8 mouse cellular contexts compared by ENCODE assay signal in genomic region chr7:64357405-64357804, GRCm38 (mm10). TPM values are rescaled to one million over a fixed set of nuclear protein-coding genes. Genes with fewer than 3 reads are reported as not detected.
DNase-seq lines count a peak whose midpoint lies in the region; ATAC-seq and TF ChIP-seq lines count a peak whose summit lies in the region.

No protein-coding gene starts in this region.

- peak; percentile 12 to 21 for DNase-seq in spleen, adult 18-20 months
- DNase-seq in spleen, adult 12 weeks (ENCODE audit: low spot score): no peak
- peak; percentile 50 to 67 for DNase-seq in frontal cortex, adult 2 months (ENCODE audit: extremely low spot score in 1 of 2, low spot score in 1 of 2)
- peak; percentile 66 to 75 for DNase-seq in layer of hippocampus, adult 2 months (ENCODE audit: low spot score in 2 of 2)
- peak; percentile 91 for DNase-seq in lung, postnatal 25 days (ENCODE audit: low spot score)
- DNase-seq in midbrain, embryonic 11.5 days (ENCODE audit: low spot score, missing footprints): no peak
- no peak for DNase-seq in midbrain, embryonic 14.5 days
- DNase-seq in T-cell, adult 2 months (ENCODE audit: low spot score): no peak

- H3K4me1 ChIP-seq in midbrain, embryonic 11.5 days (ENCODE audit: control insufficient read depth, insufficient read depth, low read length): peaks cover 5% of the 10 kb centered on the region; the same call in 1 of the 2 replicates
- H3K4me1 ChIP-seq in midbrain, embryonic 14.5 days (ENCODE audit: control insufficient read depth, insufficient read depth, low read length): no peaks in the 10 kb centered on the region

- H3K9me3 ChIP-seq in midbrain, embryonic 11.5 days (ENCODE audit: control insufficient read depth, low read length): no peaks in the 10 kb centered on the region
- H3K9me3 ChIP-seq in midbrain, embryonic 14.5 days (ENCODE audit: control insufficient read depth, low read length): no peaks in the 10 kb centered on the region

- ATAC-seq in midbrain, embryonic 11.5 days (ENCODE audit: low FRiP score): no peak
- ATAC-seq in midbrain, embryonic 14.5 days (ENCODE audit: low FRiP score, low TSS enrichment): no peak

- H3K27me3 ChIP-seq in midbrain, embryonic 11.5 days (ENCODE audit: control insufficient read depth, insufficient read depth, low read length): no peaks in the 10 kb centered on the region
- H3K27me3 ChIP-seq in midbrain, embryonic 14.5 days (ENCODE audit: control insufficient read depth, insufficient read depth, low read length): no peaks in the 10 kb centered on the region

- H3K9ac ChIP-seq in midbrain, embryonic 11.5 days (ENCODE audit: low read length): no peak overlapping the region
- H3K9ac ChIP-seq in midbrain, embryonic 14.5 days (replicated peaks; ENCODE audit: low read length): no peak overlapping the region

- H3K4me2 ChIP-seq in midbrain, embryonic 11.5 days: no peak overlapping the region
- H3K4me2 ChIP-seq in midbrain, embryonic 14.5 days (ENCODE audit: low read length): no peak overlapping the region

- peaks cover 8% of the 10 kb centered on the region for H3K36me3 ChIP-seq in midbrain, embryonic 11.5 days (ENCODE audit: control insufficient read depth, insufficient read depth, low read length)
- peaks cover 39% of the 10 kb centered on the region for H3K36me3 ChIP-seq in midbrain, embryonic 14.5 days (ENCODE audit: control insufficient read depth, insufficient read depth, low read length)

- peak overlapping the region; percentile 91 for H3K27ac ChIP-seq in layer of hippocampus, adult 2 months
- no peak overlapping the region for H3K27ac ChIP-seq in midbrain, embryonic 11.5 days (ENCODE audit: low read depth, low read length)
- no peak overlapping the region for H3K27ac ChIP-seq in midbrain, embryonic 14.5 days (replicated peaks; ENCODE audit: low read depth, low read length)

- H3K4me3 ChIP-seq in layer of hippocampus, adult 2 months: peak overlapping the region; percentile 17; the same call in 1 of the 2 replicates
- H3K4me3 ChIP-seq in midbrain, embryonic 11.5 days (ENCODE audit: low read depth, low read length): no peak overlapping the region
- H3K4me3 ChIP-seq in midbrain, embryonic 14.5 days (replicated peaks; ENCODE audit: low read depth, low read length): no peak overlapping the region

- TF ChIP-seq CTCF in layer of hippocampus, adult 2 months (conservative IDR thresholded peaks at IDR 0.05): no peak

- WGBS in midbrain, embryonic 11.5 days: 89% methylated on average over 9 of the region's 9 CpGs
- WGBS in midbrain, embryonic 14.5 days: 88% methylated on average over 9 of the region's 9 CpGs

RNA-seq across cellular contexts. Expression of gene Fan1, which starts 16.5 kb away (rescaled TPM):
- 3.4 and 4.2 TPM in 2 replicates for polyA plus RNA-seq in frontal cortex, adult 2 months (2012; rRNA removed)
- total RNA-seq in layer of hippocampus, adult 2 months (2021): 10 to 100 TPM; 13.3 to 14.0 TPM
- polyA plus RNA-seq in midbrain, embryonic 11.5 days (2014; fragmentation: Nextera tagmentation; extraction: Ambion mirVana): 5.8 and 6.8 TPM in 2 replicates
- polyA plus RNA-seq in midbrain, embryonic 14.5 days (2014; fragmentation: Nextera tagmentation; extraction: Ambion mirVana): 4.7 and 5.0 TPM in 2 replicates

RNA-seq across cellular contexts. Expression of gene Mphosph10, which starts 34.7 kb away (rescaled TPM):
- polyA plus RNA-seq in frontal cortex, adult 2 months (2012; rRNA removed): 10.3 and 13.7 TPM in 2 replicates
- total RNA-seq in layer of hippocampus, adult 2 months (2021): 10 to 100 TPM; 22.9 to 26.1 TPM
- polyA plus RNA-seq in midbrain, embryonic 11.5 days (2014; fragmentation: Nextera tagmentation; extraction: Ambion mirVana): 57.2 and 61.0 TPM in 2 replicates
- 19.6 and 25.2 TPM in 2 replicates for polyA plus RNA-seq in midbrain, embryonic 14.5 days (2014; fragmentation: Nextera tagmentation; extraction: Ambion mirVana)

RNA-seq across cellular contexts. Expression of gene Mcee, which starts 35.0 kb away (rescaled TPM):
- polyA plus RNA-seq in frontal cortex, adult 2 months (2012; rRNA removed): 62.2 and 69.6 TPM in 2 replicates
- 10 to 100 TPM; 50.0 to 51.5 TPM for total RNA-seq in layer of hippocampus, adult 2 months (2021)
- polyA plus RNA-seq in midbrain, embryonic 11.5 days (2014; fragmentation: Nextera tagmentation; extraction: Ambion mirVana): 43.2 and 45.6 TPM in 2 replicates
- 31.9 and 37.5 TPM in 2 replicates for polyA plus RNA-seq in midbrain, embryonic 14.5 days (2014; fragmentation: Nextera tagmentation; extraction: Ambion mirVana)

Comparison
In these comparisons a context has a peak if more than half of its experiments do, and no peak if none do; other contexts are left out.
1. DNase-seq: peak in spleen, adult 18-20 months (2 of 2), frontal cortex, adult 2 months (2 of 2), layer of hippocampus, adult 2 months (2 of 2) and lung, postnatal 25 days (single experiment); none in spleen, adult 12 weeks (single experiment), midbrain, embryonic 11.5 days (single experiment), midbrain, embryonic 14.5 days (single experiment) and T-cell, adult 2 months (single experiment).